Mouse (Mus musculus): Measurements from ENCODE around the gene Loxl3. TPM values are rescaled to one million over a fixed set of nuclear protein-coding genes. Genes with fewer than 3 reads are reported as not detected.

Loxl3 gene
- total RNA-seq (2014; fragmentation: Nextera tagmentation) (9.0 TPM in 1 of 2 replicates, not detected in the other), total RNA-seq (2017) (0.46 and 2.2 TPM in 2 replicates)

GRCm38 (mm10) chr6:83033249-83034185, at the start of gene Loxl3, which contains the start of gene Dok1:
Loxl3 (plus strand) TSS chr6:83034173.
Dok1 (minus strand) TSS chr6:83033471.
- ATAC-seq (replicated peaks; ENCODE audit: poor library complexity, severe bottlenecking): peak; percentile 74

- no peak for ATAC-seq (replicated peaks; ENCODE audit: poor library complexity, severe bottlenecking)
These were observed 46.5 kb upstream of the Loxl3 start for GRCm38 (mm10) chr6:82987411-82987971.

GRCm38 (mm10) chr6:82993696-82994095, 40.3 kb upstream of the Loxl3 start:
- ATAC-seq (replicated peaks; ENCODE audit: poor library complexity, severe bottlenecking): no peak

- no peak for ATAC-seq (replicated peaks; ENCODE audit: poor library complexity, severe bottlenecking)
These were observed 39.6 kb upstream of the Loxl3 start for GRCm38 (mm10) chr6:82994372-82994771.

- peak; percentile 96 for ATAC-seq (replicated peaks; ENCODE audit: poor library complexity, severe bottlenecking)
These were observed 37.1 kb upstream of the Loxl3 start for GRCm38 (mm10) chr6:82996740-82997315.

GRCm38 (mm10) chr6:82997511-82998102, 36.4 kb upstream of the Loxl3 start:
- ATAC-seq (replicated peaks; ENCODE audit: poor library complexity, severe bottlenecking): peak; percentile 29

GRCm38 (mm10) chr6:82998326-82998725, 35.6 kb upstream of the Loxl3 start:
- no peak for ATAC-seq (replicated peaks; ENCODE audit: poor library complexity, severe bottlenecking)

GRCm38 (mm10) chr6:82999986-83000385, 34.0 kb upstream of the Loxl3 start:
- no peak for ATAC-seq (replicated peaks; ENCODE audit: poor library complexity, severe bottlenecking)

- ATAC-seq (replicated peaks; ENCODE audit: poor library complexity, severe bottlenecking): no peak
These were observed 30.9 kb upstream of the Loxl3 start for GRCm38 (mm10) chr6:83003082-83003481.

- ATAC-seq (replicated peaks; ENCODE audit: poor library complexity, severe bottlenecking): no peak
These were observed 30.1 kb upstream of the Loxl3 start for GRCm38 (mm10) chr6:83003850-83004249.

GRCm38 (mm10) chr6:83004309-83004708, 29.7 kb upstream of the Loxl3 start:
- no peak for ATAC-seq (replicated peaks; ENCODE audit: poor library complexity, severe bottlenecking)

- peak; percentile 85 for ATAC-seq (replicated peaks; ENCODE audit: poor library complexity, severe bottlenecking)
These were observed 29.1 kb upstream of the Loxl3 start for GRCm38 (mm10) chr6:83004872-83005271.

GRCm38 (mm10) chr6:83005444-83006011, 28.4 kb upstream of the Loxl3 start:
- ATAC-seq (replicated peaks; ENCODE audit: poor library complexity, severe bottlenecking): no peak

GRCm38 (mm10) chr6:83006114-83006513, 27.9 kb upstream of the Loxl3 start:
- peak; percentile 64 for ATAC-seq (replicated peaks; ENCODE audit: poor library complexity, severe bottlenecking)

GRCm38 (mm10) chr6:83008659-83009058, 25.3 kb upstream of the Loxl3 start:
- ATAC-seq (replicated peaks; ENCODE audit: poor library complexity, severe bottlenecking): peak; percentile 43

GRCm38 (mm10) chr6:83010010-83010409, 24.0 kb upstream of the Loxl3 start:
- no peak for ATAC-seq (replicated peaks; ENCODE audit: poor library complexity, severe bottlenecking)

- no peak for ATAC-seq (replicated peaks; ENCODE audit: poor library complexity, severe bottlenecking)
These were observed 22.7 kb upstream of the Loxl3 start for GRCm38 (mm10) chr6:83011255-83011654.

- no peak for ATAC-seq (replicated peaks; ENCODE audit: poor library complexity, severe bottlenecking)
These were observed 22.2 kb upstream of the Loxl3 start for GRCm38 (mm10) chr6:83011756-83012155.

- ATAC-seq (replicated peaks; ENCODE audit: poor library complexity, severe bottlenecking): peak; percentile 55
These were observed 20.5 kb upstream of the Loxl3 start for GRCm38 (mm10) chr6:83013444-83013843.
